Mouse (Mus musculus): Measurements from ENCODE around the gene Spa17.

DNA sequence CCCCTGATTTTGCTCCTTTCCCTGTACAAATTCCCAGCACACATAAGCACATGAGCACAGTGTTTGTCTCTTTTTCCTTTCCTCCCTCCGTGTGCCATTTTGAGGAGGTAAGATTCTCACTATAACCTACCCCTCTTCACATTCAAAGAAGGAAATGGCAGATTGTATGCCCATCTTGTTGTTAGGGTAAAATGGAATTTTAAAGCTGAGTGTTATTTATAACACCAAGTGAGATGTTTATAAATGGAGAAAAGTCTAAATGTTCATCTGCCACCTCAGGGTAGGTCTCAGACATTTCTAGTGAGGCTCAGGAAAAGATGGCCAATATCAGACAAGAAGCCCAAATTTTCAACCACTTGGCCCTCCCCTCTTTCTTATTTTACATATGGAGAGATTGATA is 11.0 kb upstream of the Spa17 start:
- no peak for TF ChIP-seq POLR2A (IDR thresholded peaks at IDR 0.05; ENCODE audit: control insufficient read depth in 1 of 2, insufficient read depth in 1 of 2, low read depth in 1 of 2, low read length in 2 of 2, poor library complexity in 1 of 2)
- no peak for TF ChIP-seq CTCF (IDR thresholded peaks at IDR 0.05 in 2 of 3, conservative IDR thresholded peaks at IDR 0.05 in 1 of 3; ENCODE audit: control insufficient read depth in 1 of 3, insufficient read depth in 1 of 3, low read depth in 2 of 3, low read length in 3 of 3, poor library complexity in 1 of 3, severe bottlenecking in 1 of 3)
- no peak for TF ChIP-seq MEF2A (IDR thresholded peaks at IDR 0.05; ENCODE audit: extremely low read depth, insufficient replicate concordance, low read depth, low read length, poor library complexity, severe bottlenecking)
- TF ChIP-seq KAT2A (conservative IDR thresholded peaks at IDR 0.05; ENCODE audit: low read depth, low read length), result no peak
- no peak for TF ChIP-seq ZMIZ1 (IDR thresholded peaks at IDR 0.05; ENCODE audit: low read depth, low read length)
- TF ChIP-seq SIN3A (IDR thresholded peaks at IDR 0.05; ENCODE audit: low read length), result no peak
- TF ChIP-seq POLR2AphosphoS2 (IDR thresholded peaks at IDR 0.05; ENCODE audit: low read length), result no peak
- no peak for TF ChIP-seq EP300 (IDR thresholded peaks at IDR 0.05; ENCODE audit: low read depth in 1 of 2, low read length in 2 of 2)
- TF ChIP-seq ZKSCAN1 (IDR thresholded peaks at IDR 0.05; ENCODE audit: low read depth, low read length), result no peak
- no peak for TF ChIP-seq USF1 (IDR thresholded peaks at IDR 0.05; ENCODE audit: low read depth, low read length)
- TF ChIP-seq NRF1 (IDR thresholded peaks at IDR 0.05; ENCODE audit: insufficient read depth, low read depth, low read length, poor library complexity, severe bottlenecking), result no peak
- TF ChIP-seq E2F4 (IDR thresholded peaks at IDR 0.05; ENCODE audit: borderline replicate concordance, low read depth, low read length), result no peak
- no peak for TF ChIP-seq RCOR1 (IDR thresholded peaks at IDR 0.05; ENCODE audit: low read depth, low read length)
